Mouse (Mus musculus): ENCODE results near the gene Med24.

- TF ChIP-seq CTCF (IDR thresholded peaks at IDR 0.05; ENCODE audit: control insufficient read depth, insufficient read depth, insufficient read length), result peak; percentile 78
- TF ChIP-seq USF1 (IDR thresholded peaks at IDR 0.05; ENCODE audit: low read depth), result no peak
- TF ChIP-seq FOSL1 (IDR thresholded peaks at IDR 0.05; ENCODE audit: insufficient read depth, low read length, poor library complexity, severe bottlenecking), result no peak
- TF ChIP-seq MYOD1 (IDR thresholded peaks at IDR 0.05; ENCODE audit: control insufficient read depth, insufficient read length, low read depth), result no peak
- TF ChIP-seq MAX (IDR thresholded peaks at IDR 0.05), result no peak
- no peak for TF ChIP-seq MYOG (IDR thresholded peaks at IDR 0.05; ENCODE audit: control insufficient read depth, extremely low read depth, insufficient read length)
These were observed 11.3 kb downstream of the Med24 start for GRCm38 (mm10) chr11:98717904-98718303.

All from C2C12 (cell line).